Mouse (Mus musculus) C2C12 (cell line): Measurements from ENCODE around the gene Mboat1.

Source experiments
- CTCF ChIP-seq: IDR thresholded peaks from one replicate; pipeline ENCODE4 v1.5.1; 2011; ENCODE audit not compliant: control insufficient read depth, insufficient read depth, insufficient read length
- USF1 ChIP-seq: IDR thresholded peaks from one replicate; pipeline ENCODE4 v1.6.1; 2011; ENCODE audit warnings: low read depth, mild to moderate bottlenecking, control low read depth, moderate library complexity

- TF ChIP-seq CTCF: no peak
- TF ChIP-seq USF1: no peak
Observed at GRCm38 (mm10) chr13:30141996-30142395, 5.7 kb downstream of the Mboat1 start.
